Mouse (Mus musculus): ENCODE data around the gene Cacna1d.

- TF ChIP-seq CTCF (IDR thresholded peaks at IDR 0.05; ENCODE audit: low read depth, low read length) (peak; percentile 57), POLR2A (IDR thresholded peaks at IDR 0.05; ENCODE audit: extremely low read depth, insufficient read depth, low read length) (no peak)
Measured at GRCm38 (mm10) chr14:30515931-30516723, 24.9 kb upstream of the Cacna1d start.

Data from liver, adult 2 months (tissue).